Mouse (Mus musculus) activated CD4-positive, CD25-positive, alpha-beta regulatory T cell, adult 4 months (primary cell): ENCODE data around the gene Prm3. TPM values are rescaled to one million over a fixed set of nuclear protein-coding genes. Genes with fewer than 3 reads are reported as not detected.
"Not testable (repeated sequence)": the region's sequence is repeated elsewhere in the genome, so short reads cannot be mapped to it uniquely, and the experiment has no call there.

Source experiments
- ATAC-seq: one replicate; pipeline ENCODE4 v1.8.0; 2017
- polyA plus RNA-seq, 2 experiments: library from polyadenylated mRNA; unstranded; fragments of 100-300 nt; shearing (Covaris generic); gene quantifications; one replicate each; pipeline ENCODE4 v1.2.1; 2017

Gene Prm3
- not detected for polyA plus RNA-seq

DNA sequence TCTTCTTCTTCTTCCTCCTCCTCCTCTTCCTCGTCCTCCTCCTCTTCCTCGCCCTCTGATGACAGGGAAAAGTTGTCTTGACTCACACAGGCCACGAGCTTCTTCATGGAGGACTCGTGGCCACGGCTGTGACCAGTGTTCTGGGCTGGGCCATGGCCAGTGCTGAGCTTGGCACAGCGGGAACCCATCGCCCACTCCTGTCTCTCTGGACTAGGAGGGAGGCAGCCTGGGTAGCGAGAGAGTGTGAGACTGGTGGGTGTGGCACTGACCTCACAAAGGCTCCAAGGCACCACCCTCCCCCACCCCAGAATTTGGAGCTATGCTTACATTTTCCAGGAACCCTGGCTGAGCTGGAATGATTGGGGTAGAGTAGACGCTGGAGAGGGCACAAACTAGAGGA lies at the start of gene Prm3:
TSS of gene Prm3 (minus strand) at position 213 of the 400 bp plus-strand sequence.
- ATAC-seq, result no peak

GRCm38 (mm10) chr16:10840018-10840417 lies 49.3 kb upstream of the Prm3 start:
- no peak for ATAC-seq

GRCm38 (mm10) chr16:10838487-10839245 lies 48.0 kb upstream of the Prm3 start:
- ATAC-seq, result no peak

- no peak for ATAC-seq
Measured at GRCm38 (mm10) chr16:10837903-10838302, 47.2 kb upstream of the Prm3 start.

DNA sequence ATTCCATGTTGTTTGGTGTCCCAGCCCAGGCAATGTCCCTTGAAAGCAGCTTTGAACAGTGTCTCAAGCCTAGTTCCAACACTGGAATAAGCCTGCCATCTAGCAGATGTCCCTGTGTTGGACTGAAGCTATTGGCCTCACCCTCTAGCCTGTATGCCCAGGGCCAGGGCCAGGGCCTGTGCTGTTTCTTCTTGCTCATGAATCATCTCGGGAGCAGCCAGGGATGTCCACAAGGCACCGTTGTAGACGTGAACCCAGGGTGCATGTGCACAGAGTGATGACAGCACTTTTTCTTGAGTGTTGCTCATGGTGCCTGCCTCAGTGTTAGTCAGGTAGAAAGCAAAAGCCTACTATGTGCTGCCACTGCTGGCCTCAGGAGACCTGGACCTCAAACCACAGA lies 46.5 kb upstream of the Prm3 start:
- ATAC-seq, result no peak

GRCm38 (mm10) chr16:10836388-10836787 lies 45.7 kb upstream of the Prm3 start:
- ATAC-seq, result no peak

DNA sequence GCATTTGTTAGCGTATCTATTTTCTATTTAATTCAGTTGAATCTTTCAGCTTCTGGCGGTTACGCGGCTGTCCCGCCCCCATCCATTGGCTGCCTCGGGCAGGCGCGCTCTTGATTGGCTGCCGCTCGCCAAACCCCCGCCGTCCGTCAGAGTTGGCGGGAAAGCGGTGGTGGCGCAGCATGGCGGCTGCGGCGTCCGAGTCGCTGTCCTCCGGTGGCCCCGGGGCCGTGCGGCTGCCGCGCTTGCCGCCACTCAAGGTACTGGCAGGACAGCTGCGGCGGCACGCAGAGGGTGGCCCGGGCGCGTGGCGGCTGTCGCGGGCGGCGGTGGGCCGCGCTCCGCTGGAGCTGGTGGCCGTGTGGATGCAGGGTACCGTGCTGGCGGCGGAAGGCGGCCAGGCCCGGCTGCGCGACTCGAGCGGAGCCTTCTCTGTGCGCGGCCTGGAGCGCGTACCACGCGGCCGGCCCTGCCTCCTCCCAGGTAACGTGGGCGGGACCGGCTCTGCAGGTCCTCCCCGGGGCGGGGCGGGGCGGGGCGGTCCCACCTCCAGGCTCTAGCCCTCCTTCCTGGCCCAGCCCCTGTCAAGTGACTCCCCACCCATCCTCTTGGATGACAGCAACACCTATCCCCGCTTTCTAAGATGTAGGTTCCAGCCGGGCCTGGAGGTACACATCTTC lies 44.3 kb upstream of the Prm3 start, which contains the start of gene Rmi2:
TSS of gene Rmi2 (plus strand) at position 149 of the 677 bp plus-strand sequence.
- ATAC-seq, result peak; percentile 85

DNA sequence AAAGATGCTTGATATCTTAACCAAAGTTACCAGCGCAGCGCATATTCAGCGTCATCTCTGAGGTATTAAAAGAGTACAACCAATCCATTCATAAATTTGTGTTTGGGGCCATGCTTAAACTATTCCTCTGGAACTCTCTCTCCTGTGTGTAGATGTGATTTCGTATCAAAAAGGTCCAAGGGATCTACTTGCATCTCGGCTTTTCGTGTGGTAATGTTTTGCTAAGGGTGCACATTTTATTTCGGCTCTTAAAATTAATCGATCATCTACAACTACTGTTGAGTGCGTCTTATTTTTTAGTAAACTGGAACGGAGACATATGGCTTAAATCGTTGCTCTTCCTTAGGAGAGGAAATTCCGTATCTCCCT lies 43.8 kb upstream of the Prm3 start:
- no peak for ATAC-seq

DNA sequence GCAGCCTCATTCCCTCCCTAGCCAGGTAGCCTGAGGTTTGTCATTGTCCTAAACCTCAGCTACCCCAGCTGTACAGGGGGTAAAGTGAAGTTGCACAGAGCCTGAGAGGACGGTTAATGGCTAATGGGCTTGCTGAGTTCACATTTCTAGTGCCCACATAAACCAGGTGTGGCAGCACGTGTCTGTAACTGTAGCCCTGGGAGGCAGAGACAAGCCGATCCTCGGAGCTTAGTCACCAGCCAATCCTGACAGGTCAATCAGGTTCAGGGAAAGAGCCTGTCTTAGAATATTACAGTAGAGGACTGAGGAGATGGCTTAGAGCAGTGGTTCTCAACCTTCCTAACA lies 37.7 kb upstream of the Prm3 start:
- no peak for ATAC-seq

DNA sequence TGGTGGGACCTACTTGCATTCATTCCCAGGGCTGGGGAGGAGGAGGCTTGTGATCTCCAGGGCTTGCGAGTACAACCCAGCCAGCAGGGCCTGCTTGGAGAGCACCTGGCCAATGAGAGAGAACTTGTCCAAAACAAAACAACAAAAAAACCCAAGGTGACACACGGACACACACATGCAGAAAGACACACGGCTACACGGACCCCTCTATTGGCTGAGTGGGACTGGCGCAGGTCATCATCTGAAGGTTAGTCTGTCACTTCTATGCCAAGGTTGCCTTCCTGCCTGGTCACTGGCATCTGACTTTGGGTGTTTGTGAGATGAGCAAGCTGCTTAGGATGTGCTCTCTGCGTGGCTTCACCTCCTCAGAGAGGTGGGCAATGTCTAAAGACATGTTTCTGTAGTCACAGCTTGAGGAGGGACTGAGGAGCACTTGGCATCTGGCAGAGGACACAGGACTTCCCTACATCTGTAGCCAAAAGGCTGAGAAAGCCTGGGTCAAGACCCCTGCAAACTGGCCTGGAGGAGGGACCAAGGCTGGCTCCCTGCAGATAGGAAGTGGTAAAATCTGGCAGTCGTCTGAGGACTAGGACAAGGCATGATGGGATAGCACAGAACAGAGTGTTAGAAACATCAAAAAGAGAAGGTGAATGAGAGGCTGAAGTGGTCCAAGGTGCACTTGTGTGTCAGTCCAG lies 37.2 kb upstream of the Prm3 start:
- peak; percentile 32 for ATAC-seq

DNA sequence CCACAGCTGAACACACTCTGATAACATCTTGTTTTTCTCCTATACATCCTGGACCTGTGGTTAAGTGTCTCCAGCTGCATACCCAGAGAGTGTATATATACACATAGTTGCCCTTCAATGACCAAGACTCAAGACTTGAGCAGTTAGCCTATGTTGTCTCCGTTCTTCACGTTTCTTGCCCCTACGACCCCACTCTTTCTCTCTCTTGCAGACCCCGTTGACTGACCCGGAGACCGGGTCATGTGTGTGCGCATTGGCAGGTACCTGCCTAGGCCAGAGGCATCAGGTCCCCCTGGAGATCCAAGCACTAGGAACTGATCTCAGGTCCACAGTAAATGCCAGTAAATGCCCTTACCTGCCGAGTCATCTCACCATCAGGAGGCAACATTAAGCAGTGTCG lies 36.6 kb upstream of the Prm3 start:
- no peak for ATAC-seq

GRCm38 (mm10) chr16:10825840-10826239 lies 35.1 kb upstream of the Prm3 start:
- no peak for ATAC-seq

GRCm38 (mm10) chr16:10824536-10824935 lies 33.8 kb upstream of the Prm3 start:
- no peak for ATAC-seq

DNA sequence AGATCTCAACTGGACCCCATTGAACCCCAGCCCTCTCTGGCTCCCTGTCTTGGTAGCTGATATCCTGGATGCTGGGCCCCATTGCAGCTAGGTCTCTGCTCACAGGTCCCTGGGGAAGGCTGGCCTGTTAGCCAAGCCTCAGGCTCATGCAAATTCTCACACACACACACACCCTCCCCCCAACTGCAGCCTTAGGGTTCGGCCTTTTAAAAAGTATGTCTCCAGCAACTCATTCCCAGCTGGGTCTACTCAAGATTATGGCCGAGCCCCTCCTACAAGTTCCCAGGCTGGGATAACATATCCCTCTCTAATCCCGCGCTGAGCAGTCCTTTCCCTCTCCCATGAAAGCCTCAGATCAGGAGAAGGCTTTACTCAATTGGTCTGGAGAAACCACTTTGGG lies 30.7 kb upstream of the Prm3 start:
- ATAC-seq, result no peak

DNA sequence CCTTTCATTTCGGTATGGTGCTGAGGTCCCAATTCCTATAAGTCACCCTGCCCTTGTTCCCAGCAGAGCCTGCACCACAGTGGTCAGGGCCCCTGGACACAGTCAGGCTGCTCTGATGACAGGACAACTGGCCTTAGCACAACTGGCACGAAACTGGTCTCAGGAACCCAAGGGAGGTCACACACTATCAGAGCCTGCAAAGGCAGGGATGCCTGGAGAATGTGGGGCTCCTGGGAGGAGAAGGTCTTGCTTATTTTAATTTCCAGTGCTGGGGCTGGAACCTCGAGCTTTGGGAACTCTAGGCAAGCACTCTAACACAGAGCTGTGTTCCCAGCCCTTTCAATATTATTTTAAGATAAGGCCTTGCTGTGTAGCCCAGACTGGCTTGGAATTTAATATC lies 29.3 kb upstream of the Prm3 start:
- no peak for ATAC-seq

DNA sequence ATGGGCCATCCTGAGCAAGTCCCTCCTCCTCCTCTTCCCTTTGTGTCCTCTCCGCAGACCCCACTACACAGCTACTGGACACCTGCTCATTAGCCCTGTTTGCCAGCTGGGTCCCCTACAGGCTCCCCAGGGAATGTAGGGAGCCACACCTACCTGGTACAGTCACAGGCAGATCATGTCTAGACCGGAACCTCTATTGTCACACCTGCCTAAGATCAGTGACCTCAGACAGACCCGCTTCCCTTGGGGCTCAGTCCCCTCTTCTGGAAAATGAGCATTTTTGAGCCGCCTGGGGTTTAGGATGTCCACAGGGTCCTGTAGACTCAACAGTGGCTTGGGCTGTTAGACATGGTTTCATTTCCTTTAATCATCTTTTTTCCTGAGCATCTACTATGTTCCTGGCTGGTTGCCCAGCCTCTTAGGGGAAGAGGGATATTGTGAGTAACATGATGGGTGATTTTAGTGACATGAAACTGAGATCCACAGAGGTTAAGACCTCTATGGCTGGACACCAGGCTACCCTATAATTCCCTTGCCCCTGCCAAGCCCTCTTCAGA lies 27.9 kb upstream of the Prm3 start:
- no peak for ATAC-seq

GRCm38 (mm10) chr16:10814864-10815263 lies 24.1 kb upstream of the Prm3 start:
- ATAC-seq, result peak; percentile 47

DNA sequence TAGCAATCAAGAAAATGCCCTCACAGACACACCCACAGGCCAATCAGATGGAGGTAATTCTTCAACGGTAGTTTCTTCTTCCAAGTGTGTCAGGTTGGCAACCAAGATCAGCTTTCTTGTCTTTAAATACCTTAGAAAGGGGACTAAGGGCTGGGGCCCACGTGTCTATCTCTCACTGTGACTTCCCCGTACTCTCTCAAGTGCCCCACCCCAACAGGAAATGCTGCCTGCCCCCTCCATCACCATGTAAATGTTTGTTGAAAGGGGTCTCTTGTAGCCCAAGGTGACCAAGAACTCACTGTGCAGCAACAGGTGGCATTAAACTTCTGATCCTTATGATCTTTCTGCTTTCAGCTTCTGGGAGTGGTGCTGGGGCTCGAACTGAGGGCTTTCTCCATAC lies 23.0 kb upstream of the Prm3 start:
- no peak for ATAC-seq

- ATAC-seq, result peak; percentile 25
Measured at GRCm38 (mm10) chr16:10812865-10813371, 22.2 kb upstream of the Prm3 start, which contains the start of gene Gm11172. TSS of gene Gm11172 (plus strand) at chr16:10812915.

DNA sequence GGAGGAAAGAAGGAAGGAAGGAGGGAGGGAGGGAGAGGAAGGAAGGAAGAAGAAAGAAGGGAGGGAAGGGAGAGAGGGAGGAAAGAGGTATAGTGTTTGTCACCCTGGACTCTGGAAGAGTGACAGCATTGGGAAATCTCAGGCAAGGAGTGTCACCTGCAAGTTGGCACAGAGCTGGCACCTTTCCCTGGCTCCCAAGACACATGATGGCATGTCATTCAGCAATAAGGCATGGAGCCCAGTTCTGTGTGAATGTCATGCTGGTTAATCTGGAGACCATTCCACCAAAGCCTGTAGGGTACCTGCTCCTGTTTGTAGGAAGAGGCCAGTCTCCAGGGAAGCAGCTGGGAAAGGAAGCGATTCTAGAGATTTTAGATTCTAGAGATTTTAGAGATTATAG lies 19.7 kb upstream of the Prm3 start:
- ATAC-seq, result no peak

DNA sequence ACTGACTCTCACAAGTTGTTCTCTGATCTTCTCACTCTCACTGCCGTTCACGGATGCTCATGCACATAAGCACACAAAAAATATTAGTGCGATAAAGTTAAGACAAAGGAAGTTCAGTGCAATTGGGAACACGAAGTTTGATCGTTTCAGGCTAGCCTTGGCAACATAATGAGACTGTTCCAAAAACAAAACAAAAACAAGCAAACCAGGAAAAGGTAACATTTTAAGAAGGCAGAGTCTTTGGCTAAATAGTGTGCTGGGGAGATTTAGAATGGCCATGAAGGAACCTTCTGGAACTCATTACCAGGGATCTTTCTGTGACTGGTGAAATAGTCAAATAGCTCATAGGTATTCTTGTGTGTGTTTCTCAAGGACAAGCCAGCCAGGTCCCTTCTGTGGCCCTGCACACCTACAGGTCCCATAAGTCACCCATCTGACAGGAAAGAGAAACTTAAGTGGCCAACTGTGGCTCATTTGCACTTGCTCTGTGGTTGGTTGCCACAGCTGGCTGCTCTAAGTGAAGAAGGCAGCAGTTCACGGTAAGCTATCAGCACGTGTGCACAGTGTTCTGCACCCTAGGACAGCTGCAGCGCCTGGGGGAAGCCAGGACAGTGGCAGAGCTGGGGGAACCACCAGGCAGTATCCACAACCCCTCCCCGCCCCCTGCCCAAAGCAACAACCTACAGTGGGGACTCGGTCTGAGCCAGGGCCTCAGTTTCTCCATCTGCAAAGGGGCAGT lies 15.2 kb upstream of the Prm3 start, which contains the start of gene Prm1:
TSS of gene Prm1 (minus strand) at position 51 of the 739 bp plus-strand sequence.
- ATAC-seq, result peak; percentile 46

GRCm38 (mm10) chr16:10802420-10802819 lies 11.7 kb upstream of the Prm3 start:
- not testable (repeated sequence) for ATAC-seq
